Mouse (Mus musculus) right cerebral cortex, postnatal 25 days (tissue): Measurements from ENCODE around the gene Ano6.

Experiments used
- DNase-seq: peaks from one replicate; pipeline ENCODE4 v3.0.0; 2022

Gene Ano6

GRCm38 (mm10) chr15:95790529-95791071 is at the start of gene Ano6:
Ano6 (plus strand) TSS chr15:95790843.
- peak; percentile 95 for DNase-seq

- no peak for DNase-seq
These were observed 47.7 kb upstream of the Ano6 start for GRCm38 (mm10) chr15:95742955-95743354.

- no peak for DNase-seq
These were observed 46.8 kb upstream of the Ano6 start for GRCm38 (mm10) chr15:95743856-95744255.

GRCm38 (mm10) chr15:95745346-95746106 is 45.1 kb upstream of the Ano6 start:
- DNase-seq = no peak

- DNase-seq = no peak
These were observed 44.1 kb upstream of the Ano6 start for GRCm38 (mm10) chr15:95746513-95746912.

GRCm38 (mm10) chr15:95746955-95747931 is 43.4 kb upstream of the Ano6 start:
- no peak for DNase-seq

GRCm38 (mm10) chr15:95749216-95749615 is 41.4 kb upstream of the Ano6 start:
- no peak for DNase-seq

GRCm38 (mm10) chr15:95750038-95750437 is 40.6 kb upstream of the Ano6 start:
- DNase-seq = no peak

GRCm38 (mm10) chr15:95751832-95752676 is 38.6 kb upstream of the Ano6 start:
- no peak for DNase-seq

GRCm38 (mm10) chr15:95752677-95753019 is 38.0 kb upstream of the Ano6 start:
- no peak for DNase-seq

- DNase-seq = no peak
These were observed 37.6 kb upstream of the Ano6 start for GRCm38 (mm10) chr15:95753031-95753430.

GRCm38 (mm10) chr15:95757169-95757568 is 33.5 kb upstream of the Ano6 start:
- peak; percentile 54 for DNase-seq

- no peak for DNase-seq
These were observed 32.6 kb upstream of the Ano6 start for GRCm38 (mm10) chr15:95758069-95758468.

- no peak for DNase-seq
These were observed 31.8 kb upstream of the Ano6 start for GRCm38 (mm10) chr15:95758696-95759434.

- no peak for DNase-seq
These were observed 30.8 kb upstream of the Ano6 start for GRCm38 (mm10) chr15:95759857-95760256.

GRCm38 (mm10) chr15:95761420-95761819 is 29.2 kb upstream of the Ano6 start:
- DNase-seq = no peak

GRCm38 (mm10) chr15:95762661-95763303 is 27.9 kb upstream of the Ano6 start:
- DNase-seq = peak; percentile 47

GRCm38 (mm10) chr15:95763464-95763863 is 27.2 kb upstream of the Ano6 start:
- DNase-seq = no peak

GRCm38 (mm10) chr15:95765271-95765670 is 25.4 kb upstream of the Ano6 start:
- DNase-seq = no peak

- DNase-seq = no peak
These were observed 24.7 kb upstream of the Ano6 start for GRCm38 (mm10) chr15:95765936-95766335.

GRCm38 (mm10) chr15:95767825-95768224 is 22.8 kb upstream of the Ano6 start:
- DNase-seq = no peak
